Mouse (Mus musculus): ENCODE measurements around the gene Etv1.
"Not testable (repeated sequence)": the region's sequence is repeated elsewhere in the genome, so short reads cannot be mapped to it uniquely, and the experiment has no call there.

Etv1 gene

GRCm38 (mm10) chr12:38820642-38821041, 41.5 kb downstream of the Etv1 start:
- DNase-seq, result no peak

GRCm38 (mm10) chr12:38824405-38824804, 45.2 kb downstream of the Etv1 start:
- no peak for DNase-seq

DNA sequence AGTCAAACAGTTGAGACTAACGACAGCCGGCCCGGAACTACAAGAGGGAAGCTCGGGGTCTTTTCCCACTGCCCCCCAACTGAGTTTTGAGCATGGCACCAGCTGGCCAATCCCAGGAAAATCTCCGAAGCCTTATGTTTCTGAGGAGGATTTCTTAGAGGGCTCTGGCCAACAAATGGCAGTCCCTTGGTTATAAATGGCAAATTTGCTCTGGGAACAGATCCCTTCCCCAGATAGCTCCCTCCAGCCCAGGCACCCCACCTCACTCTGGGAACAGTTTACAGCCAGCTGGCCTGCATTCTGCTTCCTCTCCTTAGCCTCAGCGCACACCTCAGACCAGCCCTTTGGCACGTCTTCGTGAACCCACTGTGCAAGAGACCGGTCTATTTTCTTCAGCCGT, 53.8 kb downstream of the Etv1 start:
- DNase-seq, result peak; percentile 79

- DNase-seq, result no peak
These were observed 55.4 kb downstream of the Etv1 start for GRCm38 (mm10) chr12:38834581-38834980.

DNA sequence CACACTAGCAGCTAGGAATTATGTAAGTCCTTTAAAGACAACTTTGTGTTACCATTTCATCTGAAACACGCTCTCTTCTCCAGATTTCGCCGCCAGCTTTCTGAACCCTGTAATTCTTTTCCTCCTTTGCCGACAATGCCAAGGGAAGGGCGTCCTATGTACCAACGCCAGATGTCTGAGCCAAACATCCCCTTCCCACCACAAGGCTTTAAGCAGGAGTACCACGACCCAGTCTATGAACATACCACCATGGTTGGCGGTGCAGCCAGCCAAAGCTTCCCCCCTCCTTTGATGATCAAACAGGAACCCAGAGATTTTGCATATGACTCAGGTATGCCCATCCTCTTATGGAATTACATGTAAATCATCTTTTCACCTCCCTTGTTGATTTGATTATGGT, 55.8 kb downstream of the Etv1 start:
- not testable (repeated sequence) for DNase-seq

DNA sequence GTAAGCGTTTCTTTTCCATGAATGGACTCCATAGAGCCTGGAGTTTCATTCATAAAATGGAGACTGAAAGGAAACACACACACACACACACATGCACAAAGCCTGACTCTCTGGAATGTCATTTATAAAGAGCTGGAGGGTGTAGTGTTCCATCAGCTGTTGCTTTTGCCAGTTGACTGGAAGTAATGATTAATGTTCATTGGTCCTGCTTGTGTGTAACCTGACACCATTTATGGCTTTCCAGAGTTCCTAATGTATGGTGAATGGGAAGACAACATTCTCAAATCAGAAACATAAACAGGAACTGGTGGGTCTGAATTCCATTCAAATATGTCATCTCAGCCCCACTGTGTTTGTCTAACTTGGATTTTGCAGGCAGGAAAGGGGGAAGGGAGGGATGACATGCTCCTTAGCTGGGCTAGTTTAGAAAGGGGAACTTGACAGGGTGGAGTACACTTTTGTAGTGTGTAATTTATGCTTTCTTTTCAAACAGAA, 64.7 kb downstream of the Etv1 start:
- DNase-seq, result peak; percentile 89

GRCm38 (mm10) chr12:38847500-38848261, 68.5 kb downstream of the Etv1 start:
- DNase-seq, result no peak

DNA sequence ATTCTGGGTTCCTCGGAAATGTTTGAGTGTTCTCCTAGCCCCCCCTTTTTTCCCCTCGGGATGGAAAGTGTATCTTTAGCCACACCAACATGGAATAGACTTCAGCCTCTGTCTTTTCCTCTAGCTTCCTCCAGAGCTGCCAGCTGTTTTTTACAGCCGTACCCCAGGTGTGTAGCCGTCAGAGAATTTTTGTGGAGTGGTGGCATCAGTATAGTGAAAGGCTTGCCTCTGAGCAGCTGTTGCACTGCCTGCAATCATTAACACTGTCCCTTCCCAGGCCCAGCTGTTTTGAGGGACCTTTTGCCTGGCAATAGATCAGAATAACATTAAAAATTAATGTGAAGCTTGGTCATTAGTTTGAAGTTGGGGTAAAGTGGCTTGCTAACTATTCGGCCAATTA, 70.8 kb downstream of the Etv1 start:
- no peak for DNase-seq

DNA sequence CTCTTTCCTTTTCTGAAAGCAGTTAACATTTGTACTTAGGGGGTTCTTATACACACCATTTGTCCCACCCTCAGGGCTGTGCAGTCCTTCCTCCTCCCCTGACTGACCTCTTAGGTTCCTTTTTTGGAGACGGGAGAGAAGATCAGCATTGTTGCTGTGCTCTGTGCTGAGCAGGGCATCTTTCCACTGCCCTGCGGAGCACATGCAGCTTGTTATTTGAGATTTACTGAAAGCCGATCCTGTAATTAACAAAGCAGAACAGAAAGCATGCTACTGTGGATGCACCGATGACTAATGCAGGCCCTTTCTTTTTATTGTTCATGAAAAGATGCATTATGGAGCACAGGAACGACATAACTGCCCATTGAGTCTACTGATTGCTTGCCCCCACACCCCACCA, 75.1 kb downstream of the Etv1 start:
- no peak for DNase-seq

- DNase-seq, result no peak
These were observed 75.6 kb downstream of the Etv1 start for GRCm38 (mm10) chr12:38854751-38855150.

DNA sequence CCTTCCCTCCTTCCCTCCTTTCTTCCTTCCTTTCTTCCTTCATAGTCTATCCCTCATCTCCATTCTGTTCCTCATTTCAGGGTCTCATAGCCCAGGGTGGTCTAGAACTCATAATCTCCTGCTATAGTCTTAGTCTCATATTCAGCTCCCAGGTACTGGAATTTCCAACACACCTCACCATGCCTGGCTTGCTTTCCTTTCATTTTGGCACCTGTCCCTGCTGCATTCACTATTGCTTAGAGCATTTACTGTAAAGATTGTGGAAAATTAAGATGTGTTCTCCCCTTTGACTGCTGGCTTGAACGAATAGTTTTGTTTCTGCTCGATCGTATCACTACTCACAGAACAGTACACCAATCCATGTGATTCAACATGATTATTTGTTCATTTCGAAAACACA, 80.5 kb downstream of the Etv1 start:
- no peak for DNase-seq

DNA sequence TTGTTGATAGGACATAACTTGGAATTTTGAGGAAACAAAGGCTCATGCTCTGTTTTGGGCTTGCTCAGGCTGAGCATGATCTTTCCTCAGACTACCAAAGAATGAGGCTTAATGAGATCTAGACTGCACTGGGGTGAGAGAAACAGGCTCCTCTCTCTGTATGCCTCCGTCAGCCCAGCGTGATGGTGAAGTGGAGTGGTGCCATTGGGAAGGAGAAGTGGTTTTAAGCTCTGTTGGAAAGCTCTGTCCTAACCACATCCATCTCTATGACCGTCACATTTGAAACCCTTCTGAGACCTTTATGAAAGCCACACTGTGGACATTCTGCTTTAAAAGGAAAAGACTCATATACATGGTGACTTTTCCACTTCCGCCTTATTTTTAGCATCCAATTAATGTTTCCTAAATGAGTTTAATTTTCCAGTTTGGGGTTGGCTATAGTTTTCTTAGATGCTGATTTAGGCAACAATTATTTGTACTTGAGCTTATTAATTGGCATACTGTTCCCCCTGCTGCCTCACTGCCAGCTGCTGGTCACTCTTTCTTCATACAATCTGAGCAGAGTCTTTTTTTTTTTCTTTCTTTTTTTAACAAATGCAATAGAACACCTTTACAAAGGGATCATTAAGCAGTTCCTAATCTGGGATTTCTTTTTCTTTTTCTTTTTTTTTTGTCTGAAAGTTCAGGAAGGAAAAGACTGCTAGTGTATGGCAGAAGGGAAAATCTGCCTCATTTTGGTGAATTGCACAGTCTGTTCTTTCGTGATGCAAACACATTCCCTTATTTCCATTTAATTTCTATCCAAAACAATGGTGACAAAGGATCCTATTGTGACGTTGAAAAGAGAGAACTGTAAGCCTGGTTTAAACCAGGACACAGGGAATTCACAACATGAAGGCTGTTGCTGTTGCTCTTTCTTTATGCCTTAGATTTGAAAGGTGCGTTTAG, 81.3 kb downstream of the Etv1 start:
- DNase-seq, result no peak

DNA sequence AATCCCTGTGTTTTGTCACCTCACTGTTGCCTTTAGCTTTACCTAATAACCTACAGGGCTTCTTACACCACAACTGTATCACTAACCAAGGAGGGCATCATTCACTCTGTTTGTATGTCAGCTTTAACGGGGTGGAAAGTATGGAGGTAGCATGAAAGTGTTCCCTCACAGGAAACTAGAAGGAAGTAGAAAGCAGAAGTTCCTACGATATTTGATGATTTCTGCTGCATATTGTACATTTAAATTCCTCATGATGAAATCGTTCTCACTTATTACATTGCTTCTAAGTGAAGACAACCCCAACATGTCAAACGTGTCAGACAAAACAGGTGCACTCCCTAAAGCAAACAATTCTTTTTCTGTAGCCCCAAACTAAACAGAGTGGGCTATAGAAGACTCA, 84.2 kb downstream of the Etv1 start:
- no peak for DNase-seq

DNA sequence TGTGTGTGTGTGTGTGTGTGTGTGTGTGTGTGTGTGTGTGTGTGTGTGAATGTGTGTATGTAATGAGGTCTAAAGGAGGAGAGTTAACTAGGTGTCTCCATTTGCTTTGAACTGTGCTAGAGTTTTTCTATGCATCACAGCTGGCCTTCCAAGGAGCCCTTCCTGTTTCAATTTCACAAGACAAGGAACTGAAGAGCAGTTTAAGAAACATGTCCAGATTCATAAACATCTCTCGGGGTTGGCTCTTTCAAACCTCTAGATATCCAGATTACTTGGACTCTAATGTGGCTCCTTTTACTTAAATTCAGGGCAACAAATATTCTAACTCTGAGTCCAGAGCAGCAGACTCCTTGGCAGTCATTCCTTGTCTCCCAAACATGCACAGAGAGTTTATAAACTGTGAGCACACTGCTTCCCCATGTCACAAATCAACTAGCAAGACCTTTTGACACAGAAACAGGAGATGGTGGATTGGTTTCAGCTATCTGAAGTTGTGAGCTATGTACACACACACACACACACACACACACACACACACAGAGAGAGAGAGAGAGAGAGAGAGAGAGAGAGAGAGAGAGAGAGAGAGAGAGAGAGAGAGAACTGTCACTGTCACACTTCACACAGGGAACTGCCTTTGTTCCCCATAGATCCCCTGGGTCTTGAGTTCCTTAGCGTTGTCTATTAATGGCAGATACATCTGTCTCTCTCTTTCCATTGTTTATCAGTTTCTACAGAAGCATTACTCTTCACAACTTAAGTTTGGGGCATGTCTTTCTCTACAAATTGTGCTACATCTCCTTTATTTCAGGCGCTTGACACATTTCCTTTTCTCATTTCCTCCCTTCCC, 85.0 kb downstream of the Etv1 start:
- no peak for DNase-seq

GRCm38 (mm10) chr12:38874470-38874995, 95.4 kb downstream of the Etv1 start:
- no peak for DNase-seq

- no peak for DNase-seq
These were observed 125.3 kb downstream of the Etv1 start for GRCm38 (mm10) chr12:38904516-38904915.

DNA sequence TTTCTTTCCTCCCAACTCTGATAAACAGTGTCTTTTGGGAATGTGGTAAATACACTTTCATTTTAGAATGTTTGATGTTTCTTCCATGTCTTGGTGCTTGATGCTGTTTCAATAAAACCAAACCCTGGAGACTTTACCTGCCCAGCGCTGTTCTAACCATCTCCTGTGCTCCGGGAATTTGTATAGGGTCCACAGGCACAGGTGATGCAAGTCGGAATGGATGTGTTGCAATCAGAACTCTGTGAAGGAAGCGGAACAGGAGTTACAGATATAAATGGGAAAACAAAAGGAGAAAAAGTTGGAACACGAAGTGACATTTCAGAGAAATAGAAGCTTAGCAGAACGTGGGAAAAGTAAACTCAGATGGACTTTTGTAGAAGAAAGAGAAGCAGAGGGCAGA, 127.1 kb downstream of the Etv1 start:
- no peak for DNase-seq

GRCm38 (mm10) chr12:38906812-38907211, 127.6 kb downstream of the Etv1 start:
- peak; percentile 91 for DNase-seq

DNA sequence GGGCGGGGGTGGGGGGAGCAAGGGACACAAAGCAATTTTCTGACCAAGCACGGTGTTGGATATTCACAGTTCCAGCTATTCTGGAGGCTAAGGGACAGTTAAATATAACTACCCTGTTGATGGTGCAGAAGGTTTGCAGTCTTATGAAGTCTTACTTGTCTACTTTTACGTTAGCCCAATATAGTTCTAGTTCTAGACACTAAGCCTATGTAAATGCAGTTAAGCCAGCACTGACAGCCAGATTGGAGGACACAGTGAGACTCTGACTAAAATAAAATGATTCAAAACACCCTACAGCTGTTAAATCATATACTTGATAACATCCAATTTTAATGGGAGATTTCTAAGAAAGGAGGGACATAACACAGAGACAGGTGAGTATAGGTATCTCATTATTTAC, 129.8 kb downstream of the Etv1 start:
- DNase-seq, result no peak

Measured in heart, adult 11 months (tissue).